ENCODE assay signal across 14 mouse cellular contexts in the genomic region with DNA sequence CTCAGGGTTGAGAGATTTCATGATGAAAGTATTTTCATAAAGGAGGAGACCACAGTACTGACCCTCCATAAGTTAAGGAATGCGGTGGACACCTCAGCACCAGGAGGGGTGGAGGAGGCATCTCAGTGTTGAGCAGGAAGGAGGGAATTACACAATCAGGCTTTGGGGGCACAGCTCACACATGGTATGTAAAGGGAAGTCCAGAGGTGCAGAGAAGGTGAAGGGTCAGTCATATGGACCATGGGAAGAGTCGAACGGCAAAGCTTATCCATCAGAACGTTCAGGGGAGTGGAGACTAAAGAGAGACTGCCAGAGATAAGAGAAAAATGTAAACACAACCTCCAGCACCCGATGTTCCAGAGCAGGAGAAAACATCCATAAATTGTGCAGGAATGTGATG.
A peak's percentile ranks its signal among the peaks of the same experiment; 100 is the strongest.
DNase-seq lines count a peak whose midpoint lies in the region; ATAC-seq lines count a peak whose summit lies in the region.
"Had no signal": no experiment of that assay in that cellular context is flagged by ENCODE, and none has a peak within 500 bp of the region (broad histone marks: within the 10 kb centered on the region; RNA-seq: fewer than 3 reads in every experiment).

No protein-coding gene starts in this region.

- H3K4me3 ChIP-seq in kidney, embryonic 16.5 days (ENCODE audit: low read length) = no peak overlapping the region
- no peak overlapping the region for H3K4me3 ChIP-seq in embryonic facial prominence, embryonic 13.5 days
- H3K4me3 ChIP-seq in intestine, embryonic 16.5 days (ENCODE audit: low read length) = no peak overlapping the region
- no peak overlapping the region for H3K4me3 ChIP-seq in stomach, embryonic 14.5 days (ENCODE audit: low read depth, low read length)
- H3K4me3 ChIP-seq: forebrain, embryonic 12.5 days had no signal

- 0 out of 2 replicates have a peak, but pooled peaks have one; percentile 35 for ATAC-seq in kidney, embryonic 16.5 days (ENCODE audit: low FRiP score, low TSS enrichment)
- no peak for ATAC-seq in embryonic facial prominence, embryonic 13.5 days (ENCODE audit: insufficient number of reproducible peaks, insufficient read depth, low FRiP score, low TSS enrichment, low read depth)
- peak; percentile 60 for ATAC-seq in intestine, embryonic 16.5 days
- no peak for ATAC-seq in stomach, embryonic 14.5 days (ENCODE audit: insufficient number of reproducible peaks, insufficient read depth, low FRiP score, low read depth)
- ATAC-seq: inflammation-experienced regulatory T-cells, adult 6 months had no signal

- H3K4me1 ChIP-seq in kidney, embryonic 16.5 days (ENCODE audit: insufficient read depth, low read length) = peaks cover 16% of the 10 kb centered on the region; the same call in 1 of the 2 replicates
- H3K4me1 ChIP-seq in embryonic facial prominence, embryonic 13.5 days = peaks cover 48% of the 10 kb centered on the region
- H3K4me1 ChIP-seq in intestine, embryonic 16.5 days (ENCODE audit: control insufficient read depth, insufficient read depth, low read length) = no peaks in the 10 kb centered on the region
- peaks cover 10% of the 10 kb centered on the region; the same call in 1 of the 2 replicates for H3K4me1 ChIP-seq in stomach, embryonic 14.5 days (ENCODE audit: control insufficient read depth, insufficient read depth, low read length)
- H3K4me1 ChIP-seq: forebrain, embryonic 12.5 days had no signal

- no peak overlapping the region for H3K9ac ChIP-seq in kidney, embryonic 16.5 days (replicated peaks; ENCODE audit: low read length)
- 0 out of 2 replicates have a peak overlapping the region, but pooled peaks have one; percentile 12 for H3K9ac ChIP-seq in embryonic facial prominence, embryonic 13.5 days
- H3K9ac ChIP-seq in intestine, embryonic 16.5 days (ENCODE audit: low read depth, low read length) = no peak overlapping the region
- H3K9ac ChIP-seq in stomach, embryonic 14.5 days (replicated peaks; ENCODE audit: low read depth, low read length) = no peak overlapping the region
- H3K9ac ChIP-seq: forebrain, embryonic 12.5 days had no signal

- H3K36me3 ChIP-seq in kidney, embryonic 16.5 days (ENCODE audit: insufficient read depth, low read length) = no peaks in the 10 kb centered on the region
- no peaks in the 10 kb centered on the region for H3K36me3 ChIP-seq in embryonic facial prominence, embryonic 13.5 days
- no peaks in the 10 kb centered on the region for H3K36me3 ChIP-seq in intestine, embryonic 16.5 days (ENCODE audit: control insufficient read depth, insufficient read depth, low read length)
- no peaks in the 10 kb centered on the region for H3K36me3 ChIP-seq in stomach, embryonic 14.5 days (ENCODE audit: control insufficient read depth, insufficient read depth, low read length)
- H3K36me3 ChIP-seq: forebrain, embryonic 12.5 days had no signal

- H3K4me2 ChIP-seq in kidney, embryonic 16.5 days (replicated peaks; ENCODE audit: low read depth, low read length) = no peak overlapping the region
- H3K4me2 ChIP-seq in embryonic facial prominence, embryonic 13.5 days = no peak overlapping the region
- H3K4me2 ChIP-seq in intestine, embryonic 16.5 days (ENCODE audit: low read depth, low read length) = no peak overlapping the region
- H3K4me2 ChIP-seq in stomach, embryonic 14.5 days (replicated peaks; ENCODE audit: low read depth, low read length) = no peak overlapping the region
- H3K4me2 ChIP-seq: forebrain, embryonic 12.5 days; midbrain, embryonic 11.5 days had no signal

- H3K27me3 ChIP-seq in kidney, embryonic 16.5 days (ENCODE audit: insufficient read depth, low read length) = no peaks in the 10 kb centered on the region
- no peaks in the 10 kb centered on the region for H3K27me3 ChIP-seq in embryonic facial prominence, embryonic 13.5 days
- no peaks in the 10 kb centered on the region for H3K27me3 ChIP-seq in intestine, embryonic 16.5 days (replicated peaks; ENCODE audit: control insufficient read depth, insufficient read depth, low read length)
- no peaks in the 10 kb centered on the region for H3K27me3 ChIP-seq in stomach, embryonic 14.5 days (ENCODE audit: control insufficient read depth, insufficient read depth, low read length)
- H3K27me3 ChIP-seq: CH12.LX; forebrain, embryonic 12.5 days had no signal

- H3K9me3 ChIP-seq in kidney, embryonic 16.5 days (ENCODE audit: low read length) = peaks cover 4% of the 10 kb centered on the region
- H3K9me3 ChIP-seq in embryonic facial prominence, embryonic 13.5 days = 0 out of 2 replicates have a peak, but pooled peaks cover 4% of the 10 kb centered on the region
- peaks cover 2% of the 10 kb centered on the region; the same call in 1 of the 2 replicates for H3K9me3 ChIP-seq in intestine, embryonic 16.5 days (ENCODE audit: control insufficient read depth, low read length)
- H3K9me3 ChIP-seq in stomach, embryonic 14.5 days (ENCODE audit: control insufficient read depth, low read depth, low read length) = peaks cover 3% of the 10 kb centered on the region; the same call in 1 of the 2 replicates
- H3K9me3 ChIP-seq: forebrain, embryonic 12.5 days had no signal

- peak overlapping the region; percentile 37; the same call in 1 of the 2 replicates for H3K27ac ChIP-seq in kidney, embryonic 16.5 days (ENCODE audit: low read length)
- H3K27ac ChIP-seq in embryonic facial prominence, embryonic 13.5 days = peak overlapping the region; percentile 94
- peak overlapping the region; percentile 60 for H3K27ac ChIP-seq in intestine, embryonic 16.5 days (ENCODE audit: low read length)
- peak overlapping the region; percentile 85 for H3K27ac ChIP-seq in stomach, embryonic 14.5 days (ENCODE audit: low read length)
- H3K27ac ChIP-seq: forebrain, embryonic 12.5 days had no signal

- no peak for DNase-seq in kidney, adult 18-20 months
- no peak for DNase-seq in frontal cortex, postnatal 25 days (ENCODE audit: low spot score in 2 of 2)
- DNase-seq in c-Kit-positive CD71-positive TER-119-positive erythroid progenitor cells, embryonic 14.5 days (ENCODE audit: low spot score) = no peak
- DNase-seq: adrenal gland, postnatal 10 days; heart, postnatal 36 days; thymus, postnatal 14 days had no signal

- 26% methylated on average over 5 of the region's 5 CpGs for WGBS in kidney, embryonic 16.5 days
- WGBS in embryonic facial prominence, embryonic 13.5 days = 18% methylated on average over 5 of the region's 5 CpGs
- WGBS in intestine, embryonic 16.5 days = 28% methylated on average over 5 of the region's 5 CpGs
- 14% methylated on average over 5 of the region's 5 CpGs for WGBS in stomach, embryonic 14.5 days

Comparison
In these comparisons a context has a peak if more than half of its experiments do, and no peak if none do; other contexts are left out.
1. ATAC-seq: peak in kidney, embryonic 16.5 days (single experiment) and intestine, embryonic 16.5 days (single experiment); none in embryonic facial prominence, embryonic 13.5 days (single experiment) and stomach, embryonic 14.5 days (single experiment).
2. H3K27ac ChIP-seq: peak in every context shown above with its lines; median percentile 94 in embryonic facial prominence, embryonic 13.5 days; 85 in stomach, embryonic 14.5 days; 60 in intestine, embryonic 16.5 days; 37 in kidney, embryonic 16.5 days.